Comparison of ENCODE assay signal across 18 mouse cellular contexts in genomic region chr6:31210209-31210714, GRCm38 (mm10).
DNase-seq lines count a peak whose midpoint lies in the region; ATAC-seq and TF ChIP-seq lines count a peak whose summit lies in the region.
"Had no signal": no experiment of that assay in that cellular context is flagged by ENCODE, and none has a peak within 500 bp of the region (broad histone marks: within the 10 kb centered on the region; RNA-seq: fewer than 3 reads in every experiment).

No protein-coding gene starts in this region.

- no peak for DNase-seq in kidney, adult 2 months
- DNase-seq in testis, postnatal 10 days (ENCODE audit: low spot score): no peak
- no peak for DNase-seq in ovary, postnatal 14 days (ENCODE audit: low spot score)
- no peak for DNase-seq in urinary bladder, adult 2 months (ENCODE audit: low spot score)
- DNase-seq: adrenal gland, postnatal 10 days; cerebellum, postnatal 14 days; heart, postnatal 36 days; kidney, postnatal 36 days; lung, postnatal 10 days; spleen, adult 18-20 months had no signal

- ATAC-seq in kidney, embryonic 16.5 days (ENCODE audit: low FRiP score, low TSS enrichment): no peak
- ATAC-seq in common myeloid progenitor, adult 5-6 weeks (replicated peaks; ENCODE audit: low read depth, poor library complexity, severe bottlenecking): 0 out of 2 replicates have a peak, but pooled peaks have one; percentile 22
- ATAC-seq: midbrain, embryonic 16.5 days had no signal

- H3K36me3 ChIP-seq in kidney, adult 2 months (ENCODE audit: control insufficient read depth, insufficient read depth, low read length): peaks cover 5% of the 10 kb centered on the region; the same call in 1 of the 2 replicates
- no peaks in the 10 kb centered on the region for H3K36me3 ChIP-seq in kidney, embryonic 16.5 days (ENCODE audit: insufficient read depth, low read length)
- H3K36me3 ChIP-seq in testis, adult 2 months (ENCODE audit: control insufficient read depth, insufficient read depth, low read length): no peaks in the 10 kb centered on the region; the same call in 1 of the 2 replicates
- H3K36me3 ChIP-seq: embryonic facial prominence, embryonic 13.5 days; forebrain, embryonic 10.5 days; limb, embryonic 15.5 days; neural tube, embryonic 12.5 days had no signal

- peaks cover 9% of the 10 kb centered on the region for H3K4me1 ChIP-seq in kidney, adult 2 months (ENCODE audit: control insufficient read depth, insufficient read depth, low read length)
- H3K4me1 ChIP-seq in kidney, embryonic 16.5 days (ENCODE audit: insufficient read depth, low read length): no peaks in the 10 kb centered on the region
- H3K4me1 ChIP-seq in testis, adult 2 months (ENCODE audit: control insufficient read depth, insufficient read depth, low read length): peaks cover 5% of the 10 kb centered on the region
- H3K4me1 ChIP-seq: embryonic facial prominence, embryonic 13.5 days; forebrain, embryonic 10.5 days; limb, embryonic 15.5 days; neural tube, embryonic 12.5 days had no signal

- no peaks in the 10 kb centered on the region for H3K9me3 ChIP-seq in kidney, embryonic 16.5 days (ENCODE audit: low read length)
- H3K9me3 ChIP-seq: embryonic facial prominence, embryonic 13.5 days; forebrain, embryonic 10.5 days; limb, embryonic 15.5 days; neural tube, embryonic 12.5 days had no signal

- H3K4me3 ChIP-seq in kidney, adult 2 months (ENCODE audit: insufficient read depth, low read depth, low read length): no peak overlapping the region
- no peak overlapping the region for H3K4me3 ChIP-seq in kidney, embryonic 16.5 days (ENCODE audit: low read length)
- no peak overlapping the region for H3K4me3 ChIP-seq in testis, adult 2 months (ENCODE audit: control insufficient read depth, low read depth, low read length)
- H3K4me3 ChIP-seq: embryonic facial prominence, embryonic 13.5 days; forebrain, embryonic 10.5 days; limb, embryonic 15.5 days; neural tube, embryonic 12.5 days had no signal

- no peak for TF ChIP-seq POLR2A in kidney, adult 2 months (IDR thresholded peaks at IDR 0.05; ENCODE audit: low read depth, low read length)
- TF ChIP-seq POLR2A in testis, adult 2 months (IDR thresholded peaks at IDR 0.05; ENCODE audit: control insufficient read depth, low read depth, low read length): no peak

- no peaks in the 10 kb centered on the region for H3K27me3 ChIP-seq in kidney, adult 2 months (replicated peaks; ENCODE audit: control insufficient read depth, insufficient read depth, low read length)
- H3K27me3 ChIP-seq in kidney, embryonic 16.5 days (ENCODE audit: insufficient read depth, low read length): peaks cover 16% of the 10 kb centered on the region
- no peaks in the 10 kb centered on the region for H3K27me3 ChIP-seq in testis, adult 2 months (ENCODE audit: control insufficient read depth, insufficient read depth, low read length)
- H3K27me3 ChIP-seq: neural tube, embryonic 12.5 days had no signal

- WGBS in kidney, adult 2 months: 74% methylated on average over 7 of the region's 7 CpGs
- 76% methylated on average over 7 of the region's 7 CpGs for WGBS in kidney, embryonic 16.5 days

- no peak overlapping the region for H3K9ac ChIP-seq in kidney, embryonic 16.5 days (replicated peaks; ENCODE audit: low read length)
- H3K9ac ChIP-seq: embryonic facial prominence, embryonic 13.5 days; limb, embryonic 15.5 days; neural tube, embryonic 12.5 days had no signal

- no peak overlapping the region for H3K27ac ChIP-seq in kidney, adult 2 months (ENCODE audit: insufficient read depth, low read depth, low read length)
- H3K27ac ChIP-seq in kidney, embryonic 16.5 days (ENCODE audit: low read length): no peak overlapping the region
- no peak overlapping the region for H3K27ac ChIP-seq in testis, adult 2 months (ENCODE audit: control insufficient read depth, insufficient read depth, low read depth, low read length)
- H3K27ac ChIP-seq: embryonic facial prominence, embryonic 13.5 days; forebrain, embryonic 10.5 days; limb, embryonic 15.5 days; neural tube, embryonic 12.5 days had no signal

- H3K4me2 ChIP-seq in kidney, embryonic 16.5 days (replicated peaks; ENCODE audit: low read depth, low read length): no peak overlapping the region
- H3K4me2 ChIP-seq: embryonic facial prominence, embryonic 13.5 days; limb, embryonic 15.5 days; neural tube, embryonic 12.5 days had no signal

- TF ChIP-seq CTCF in kidney, adult 2 months (conservative IDR thresholded peaks at IDR 0.05; ENCODE audit: insufficient read depth, insufficient read length, low read depth, low read length): 0 out of 2 replicates have a peak, but pooled peaks have one; percentile 15
- TF ChIP-seq CTCF in testis, adult 2 months (IDR thresholded peaks at IDR 0.05; ENCODE audit: control insufficient read depth, insufficient read depth, insufficient replicate concordance, low read depth, low read length): peak; percentile 14; the same call in 1 of the 2 replicates
